Mouse (Mus musculus) embryonic fibroblast, embryonic 13.5 days (primary cell): ENCODE results near the gene Igf1r. TPM values are rescaled to one million over a fixed set of nuclear protein-coding genes. Genes with fewer than 3 reads are reported as not detected.

Source experiments
- H3K27ac ChIP-seq: 2 replicates; pipeline ENCODE4 v1.5.1; 2012; ENCODE audit warnings: low read length, control low read depth, inconsistent platforms; ENCODE audit not compliant: insufficient read depth
- H3K4me1 ChIP-seq: 2 replicates; pipeline ENCODE4 v1.6.1; 2011; ENCODE audit warnings: low read length; ENCODE audit not compliant: control insufficient read depth, insufficient read depth
- H3K4me3 ChIP-seq: 2 replicates; pipeline ENCODE4 v1.5.1; 2011; ENCODE audit warnings: mild to moderate bottlenecking, control low read depth, low read length; ENCODE audit not compliant: insufficient read depth
- CTCF ChIP-seq: IDR thresholded peaks from 2 replicates; pipeline ENCODE4 v1.5.1; 2011; ENCODE audit warnings: mild to moderate bottlenecking, control low read depth, low read length, moderate library complexity, borderline replicate concordance; ENCODE audit not compliant: insufficient read depth
- POLR2A ChIP-seq: IDR thresholded peaks from 2 replicates; pipeline ENCODE4 v1.6.1; 2011; ENCODE audit warnings: low read depth, mild to moderate bottlenecking, control low read depth, low read length, moderate library complexity
- polyA plus RNA-seq: library from polyadenylated mRNA; stranded (reverse); fragments of >200 nt; gene quantifications from 2 replicates; pipeline ENCODE4 v1.2.4, GENCODE M21; 2011; ENCODE audit warnings: low read depth; ENCODE audit not compliant: missing spikeins, insufficient read length

The Igf1r gene
- polyA plus RNA-seq, 1 experiment: 65.4 TPM

DNA sequence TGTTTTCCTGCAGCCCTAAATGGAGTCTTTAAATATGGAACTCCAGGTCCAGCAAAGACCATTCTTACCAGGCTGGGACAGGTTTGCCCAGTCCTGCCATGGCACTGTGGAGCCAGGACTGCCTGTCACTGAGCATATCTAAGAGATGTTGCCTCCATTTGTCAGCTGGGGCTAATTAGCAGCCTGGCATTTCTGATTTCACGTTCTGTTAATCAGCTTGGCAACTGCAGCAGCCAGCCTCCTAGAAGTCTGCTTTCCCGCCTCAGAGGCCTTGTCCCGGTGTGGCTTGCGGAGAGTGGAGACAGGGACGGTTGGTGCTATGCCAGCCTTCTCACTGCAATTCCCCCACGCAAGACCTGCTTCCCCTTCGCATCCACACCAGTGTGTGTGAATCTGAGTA lies 220.1 kb downstream of the Igf1r start:
- TF ChIP-seq POLR2A: no peak
- no peak for TF ChIP-seq CTCF
- H3K4me3 ChIP-seq: no peak overlapping the region
- H3K27ac ChIP-seq: no peak overlapping the region
- H3K4me1 ChIP-seq: no peaks in the 10 kb centered on the region

DNA sequence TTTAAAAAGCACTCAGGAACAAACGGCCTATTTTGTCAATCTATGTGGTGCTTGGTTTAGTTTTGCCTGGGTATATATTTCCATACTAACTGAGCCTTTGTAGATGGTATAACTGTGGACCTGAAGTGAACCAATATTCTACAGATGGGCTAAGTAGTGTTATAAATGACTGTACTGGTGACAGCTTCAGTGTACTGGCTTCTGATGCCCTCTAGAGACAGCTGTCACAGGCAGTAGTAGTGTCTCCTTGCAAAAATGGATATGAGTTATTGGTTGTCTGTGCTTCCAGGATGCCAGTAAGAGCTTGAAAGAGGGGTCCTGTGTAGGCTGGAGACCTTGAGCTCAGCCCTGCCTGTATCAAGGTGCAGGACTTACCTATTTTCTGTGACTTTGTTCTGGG lies 227.0 kb downstream of the Igf1r start:
- Histone ChIP-seq H3K27ac (peak overlapping the region; percentile 95), H3K4me1 (peaks cover 24% of the 10 kb centered on the region), H3K4me3 (no peak overlapping the region)
- no peak for TF ChIP-seq POLR2A
- TF ChIP-seq CTCF: no peak

DNA sequence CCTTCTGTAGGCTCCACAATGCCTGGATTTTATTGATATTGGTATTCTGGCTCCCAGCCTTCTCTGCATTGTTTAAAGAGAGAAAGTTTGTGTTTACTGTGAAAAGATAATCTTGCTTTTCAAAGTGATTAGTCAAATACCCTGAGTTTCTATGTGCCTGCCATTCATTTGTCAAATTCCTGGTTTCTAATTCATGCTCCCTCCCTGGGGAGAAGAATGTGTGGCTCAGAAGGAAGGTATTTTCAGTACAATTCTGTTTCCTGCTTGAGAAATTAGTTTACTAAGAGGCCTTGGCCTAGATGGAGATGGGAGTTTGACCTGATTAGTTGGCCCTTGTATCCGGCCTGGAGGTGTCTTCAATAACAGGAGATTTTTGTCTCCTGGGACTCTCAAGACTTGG lies 228.5 kb downstream of the Igf1r start:
- Histone ChIP-seq H3K4me1 (peaks cover 24% of the 10 kb centered on the region), H3K27ac (peak overlapping the region; percentile 95), H3K4me3 (no peak overlapping the region)
- TF ChIP-seq POLR2A: no peak
- no peak for TF ChIP-seq CTCF

GRCm38 (mm10) chr7:68182025-68182424 lies 229.4 kb downstream of the Igf1r start:
- H3K4me3 ChIP-seq: no peak overlapping the region
- peaks cover 24% of the 10 kb centered on the region for H3K4me1 ChIP-seq
- H3K27ac ChIP-seq: peak overlapping the region; percentile 89; the same call in 1 of the 2 replicates
- TF ChIP-seq CTCF (no peak), POLR2A (no peak)

- Histone ChIP-seq H3K27ac (no peak overlapping the region), H3K4me3 (no peak overlapping the region), H3K4me1 (peaks cover 24% of the 10 kb centered on the region)
- TF ChIP-seq CTCF (no peak), POLR2A (no peak)
Observed at GRCm38 (mm10) chr7:68182773-68183172, 230.1 kb downstream of the Igf1r start.

DNA sequence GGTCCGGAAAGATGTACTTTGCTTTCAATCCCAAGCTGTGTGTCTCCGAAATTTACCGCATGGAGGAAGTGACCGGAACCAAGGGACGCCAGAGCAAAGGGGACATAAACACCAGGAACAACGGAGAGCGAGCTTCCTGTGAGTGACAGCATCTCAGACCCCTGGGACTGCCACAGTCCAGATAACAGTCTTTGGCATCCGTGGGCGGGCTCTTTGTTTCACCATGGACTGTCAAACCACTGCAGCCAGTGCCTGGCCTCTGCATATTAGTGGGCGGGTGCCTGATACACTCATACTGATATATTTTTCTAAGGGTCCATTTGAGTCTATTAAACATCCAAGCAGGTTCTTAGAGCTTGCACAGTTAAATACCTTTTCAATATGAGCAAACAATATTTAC lies 230.8 kb downstream of the Igf1r start:
- TF ChIP-seq CTCF (no peak), POLR2A (no peak)
- no peak overlapping the region for H3K27ac ChIP-seq
- no peak overlapping the region for H3K4me3 ChIP-seq
- peaks cover 20% of the 10 kb centered on the region for H3K4me1 ChIP-seq

GRCm38 (mm10) chr7:68189211-68189610 lies 236.6 kb downstream of the Igf1r start:
- no peak for TF ChIP-seq POLR2A
- TF ChIP-seq CTCF: no peak
- H3K4me1 ChIP-seq: no peaks in the 10 kb centered on the region
- no peak overlapping the region for H3K27ac ChIP-seq
- H3K4me3 ChIP-seq: no peak overlapping the region

DNA sequence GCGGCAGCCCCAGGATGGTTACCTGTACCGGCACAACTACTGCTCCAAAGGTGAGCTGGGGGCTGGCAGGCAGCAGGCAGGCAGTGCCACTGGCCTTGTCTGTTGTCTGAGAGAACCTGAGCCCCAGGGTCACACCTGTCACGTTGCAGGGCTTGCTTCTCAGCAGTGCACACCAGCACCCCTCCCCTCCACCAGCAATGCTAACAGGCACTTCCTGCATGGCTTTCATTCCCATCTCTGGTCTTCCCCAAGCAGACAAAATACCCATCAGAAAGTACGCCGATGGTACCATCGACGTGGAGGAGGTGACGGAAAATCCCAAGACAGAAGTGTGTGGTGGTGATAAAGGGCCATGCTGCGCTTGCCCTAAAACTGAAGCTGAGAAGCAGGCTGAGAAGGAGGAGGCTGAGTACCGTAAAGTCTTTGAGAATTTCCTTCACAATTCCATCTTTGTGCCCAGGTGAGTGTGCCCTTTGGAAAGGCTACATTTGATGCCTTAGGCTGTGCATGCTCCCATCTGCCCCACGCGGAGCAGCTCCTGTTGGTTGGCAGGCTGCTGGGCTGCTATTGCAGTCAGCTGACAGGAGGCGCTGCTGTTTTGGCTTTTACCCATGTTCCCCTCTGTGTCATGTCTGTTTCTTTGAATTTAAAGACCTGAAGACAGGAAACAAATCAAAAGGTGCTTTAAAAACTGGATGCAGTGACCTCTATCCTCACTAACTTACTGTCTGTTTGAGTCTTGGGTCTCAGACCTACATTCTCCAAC lies 237.2 kb downstream of the Igf1r start:
- TF ChIP-seq CTCF: no peak
- no peak for TF ChIP-seq POLR2A
- Histone ChIP-seq H3K4me3 (no peak overlapping the region), H3K27ac (no peak overlapping the region), H3K4me1 (no peaks in the 10 kb centered on the region)

GRCm38 (mm10) chr7:68193958-68194695 lies 241.5 kb downstream of the Igf1r start:
- Histone ChIP-seq H3K4me1 (no peaks in the 10 kb centered on the region), H3K4me3 (no peak overlapping the region), H3K27ac (no peak overlapping the region)
- TF ChIP-seq CTCF (no peak), POLR2A (no peak)

- no peak overlapping the region for H3K4me3 ChIP-seq
- no peak overlapping the region for H3K27ac ChIP-seq
- no peaks in the 10 kb centered on the region for H3K4me1 ChIP-seq
- no peak for TF ChIP-seq CTCF
- TF ChIP-seq POLR2A: no peak
Observed at GRCm38 (mm10) chr7:68199609-68200008, 247.0 kb downstream of the Igf1r start.
